Mouse (Mus musculus): Measurements from ENCODE around the gene Dhx15. TPM values are rescaled to one million over a fixed set of nuclear protein-coding genes. Genes with fewer than 3 reads are reported as not detected.

Gene Dhx15
- polyA plus RNA-seq, 1 experiment = 206 TPM

DNA sequence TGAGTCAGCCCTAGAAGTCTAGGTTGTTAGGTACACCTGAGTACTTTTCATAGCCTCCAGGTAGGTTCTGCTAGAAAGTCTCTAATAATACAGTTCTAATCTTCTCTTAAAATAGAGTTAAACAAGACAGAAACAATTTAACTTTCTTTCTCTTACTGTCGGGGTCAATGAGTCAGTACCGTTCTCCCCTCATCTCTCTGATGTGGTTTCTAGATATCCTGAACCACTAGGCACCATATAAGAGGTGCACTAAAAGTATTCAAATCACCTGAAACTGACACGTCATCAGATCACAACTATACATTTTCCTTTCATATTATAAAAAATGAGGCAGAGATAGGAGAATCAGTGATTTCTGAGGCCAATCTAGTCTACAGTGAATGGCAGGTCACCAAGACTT lies 41.2 kb downstream of the Dhx15 start:
- H3K4me1 ChIP-seq (ENCODE audit: control insufficient read depth, insufficient read depth, low read length) = no peaks in the 10 kb centered on the region
- TF ChIP-seq POLR2A (IDR thresholded peaks at IDR 0.05; ENCODE audit: low read depth, low read length) (no peak), CTCF (IDR thresholded peaks at IDR 0.05; ENCODE audit: borderline replicate concordance, insufficient read depth, low read length) (no peak)
- H3K4me3 ChIP-seq (ENCODE audit: insufficient read depth, low read length) = no peak overlapping the region
- no peak overlapping the region for H3K27ac ChIP-seq (ENCODE audit: insufficient read depth, low read length)

DNA sequence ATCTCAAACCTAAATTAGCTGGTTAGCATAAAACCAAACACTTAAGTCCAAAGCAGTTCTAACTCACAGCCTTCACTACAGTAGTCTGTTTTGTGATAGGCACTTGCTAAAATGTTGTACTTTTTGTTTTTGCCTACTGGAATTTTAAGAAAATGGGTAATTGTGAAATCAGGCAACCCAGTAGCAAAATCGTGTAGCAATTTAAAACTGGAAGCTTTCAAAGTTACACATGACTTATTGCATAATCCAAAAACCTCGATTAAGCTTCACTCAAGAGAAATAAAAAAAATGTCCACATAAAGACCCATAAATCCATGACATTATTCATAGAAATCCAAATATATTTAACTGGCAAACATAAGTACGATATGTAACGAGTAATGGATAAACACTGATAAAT lies 43.2 kb downstream of the Dhx15 start:
- no peak for TF ChIP-seq CTCF (IDR thresholded peaks at IDR 0.05; ENCODE audit: borderline replicate concordance, insufficient read depth, low read length)
- TF ChIP-seq POLR2A (IDR thresholded peaks at IDR 0.05; ENCODE audit: low read depth, low read length) = no peak
- no peak overlapping the region for H3K4me3 ChIP-seq (ENCODE audit: insufficient read depth, low read length)
- no peak overlapping the region for H3K27ac ChIP-seq (ENCODE audit: insufficient read depth, low read length)
- H3K4me1 ChIP-seq (ENCODE audit: control insufficient read depth, insufficient read depth, low read length) = no peaks in the 10 kb centered on the region

DNA sequence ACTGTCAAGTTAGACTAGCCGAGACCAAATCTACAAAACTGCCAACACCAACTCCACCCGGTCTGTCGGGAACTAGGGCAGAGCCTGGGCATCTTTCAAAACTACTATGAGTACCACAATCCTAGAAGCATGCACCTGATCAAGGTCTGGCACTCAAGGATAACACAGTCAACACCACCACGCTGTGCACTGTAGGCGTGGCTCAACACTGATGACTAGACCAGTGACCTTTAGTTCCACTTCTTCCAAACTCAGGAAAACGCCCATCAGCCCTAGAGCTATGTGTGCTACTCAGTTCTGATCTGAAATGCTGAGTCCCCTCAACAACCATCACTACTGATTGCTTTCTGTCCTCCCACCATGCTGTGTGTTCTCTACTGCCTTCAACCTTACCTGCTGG lies 44.6 kb downstream of the Dhx15 start:
- Histone ChIP-seq H3K27ac (ENCODE audit: insufficient read depth, low read length) (no peak overlapping the region), H3K4me3 (ENCODE audit: insufficient read depth, low read length) (no peak overlapping the region), H3K4me1 (ENCODE audit: control insufficient read depth, insufficient read depth, low read length) (no peaks in the 10 kb centered on the region)
- TF ChIP-seq CTCF (IDR thresholded peaks at IDR 0.05; ENCODE audit: borderline replicate concordance, insufficient read depth, low read length) (no peak), POLR2A (IDR thresholded peaks at IDR 0.05; ENCODE audit: low read depth, low read length) (no peak)

DNA sequence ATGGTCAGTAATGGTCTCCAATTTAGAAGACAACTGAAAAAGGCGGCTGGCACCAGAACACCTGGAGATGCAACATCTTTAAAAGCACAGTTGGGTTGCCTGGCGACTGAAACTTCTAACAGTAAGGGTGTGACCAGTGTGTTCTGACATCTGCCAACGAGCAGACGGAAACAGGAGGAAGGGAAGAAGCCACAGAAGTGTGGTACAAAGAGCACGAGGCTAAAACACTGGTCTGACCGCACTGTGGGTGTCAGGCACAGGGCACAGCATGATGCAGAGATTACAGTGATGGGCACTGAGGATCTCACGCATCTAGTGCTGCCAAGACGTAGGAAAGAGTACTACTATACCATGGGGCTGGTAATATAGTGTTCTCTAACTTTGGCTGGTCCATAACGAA lies 48.4 kb downstream of the Dhx15 start:
- Histone ChIP-seq H3K4me3 (ENCODE audit: insufficient read depth, low read length) (no peak overlapping the region), H3K4me1 (ENCODE audit: control insufficient read depth, insufficient read depth, low read length) (peaks cover 17% of the 10 kb centered on the region), H3K27ac (ENCODE audit: insufficient read depth, low read length) (no peak overlapping the region)
- TF ChIP-seq POLR2A (IDR thresholded peaks at IDR 0.05; ENCODE audit: low read depth, low read length) = no peak
- no peak for TF ChIP-seq CTCF (IDR thresholded peaks at IDR 0.05; ENCODE audit: borderline replicate concordance, insufficient read depth, low read length)

DNA sequence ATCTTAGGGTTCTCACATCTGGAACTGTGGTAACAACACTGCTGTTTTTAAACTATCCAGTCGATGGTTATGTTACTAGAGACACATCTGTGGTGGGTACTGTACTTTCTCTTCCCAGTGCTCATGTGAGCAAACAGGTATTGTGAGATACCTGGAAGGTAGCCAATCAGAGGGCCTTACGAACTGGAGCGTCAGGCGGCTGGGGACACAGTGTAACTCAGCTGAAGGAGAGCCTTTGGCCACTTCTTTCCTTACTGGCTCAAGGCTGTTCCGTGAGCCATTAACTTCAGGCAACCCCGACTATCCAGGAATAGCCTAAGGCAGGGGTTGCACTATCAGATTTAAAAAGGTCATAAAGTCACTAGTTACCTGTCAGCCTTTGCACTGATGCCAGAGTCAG lies 51.5 kb downstream of the Dhx15 start:
- Histone ChIP-seq H3K4me1 (ENCODE audit: control insufficient read depth, insufficient read depth, low read length) (peaks cover 17% of the 10 kb centered on the region), H3K27ac (ENCODE audit: insufficient read depth, low read length) (peak overlapping the region; percentile 0; the same call in 1 of the 2 replicates), H3K4me3 (ENCODE audit: insufficient read depth, low read length) (no peak overlapping the region)
- no peak for TF ChIP-seq POLR2A (IDR thresholded peaks at IDR 0.05; ENCODE audit: low read depth, low read length)
- TF ChIP-seq CTCF (IDR thresholded peaks at IDR 0.05; ENCODE audit: borderline replicate concordance, insufficient read depth, low read length) = no peak

DNA sequence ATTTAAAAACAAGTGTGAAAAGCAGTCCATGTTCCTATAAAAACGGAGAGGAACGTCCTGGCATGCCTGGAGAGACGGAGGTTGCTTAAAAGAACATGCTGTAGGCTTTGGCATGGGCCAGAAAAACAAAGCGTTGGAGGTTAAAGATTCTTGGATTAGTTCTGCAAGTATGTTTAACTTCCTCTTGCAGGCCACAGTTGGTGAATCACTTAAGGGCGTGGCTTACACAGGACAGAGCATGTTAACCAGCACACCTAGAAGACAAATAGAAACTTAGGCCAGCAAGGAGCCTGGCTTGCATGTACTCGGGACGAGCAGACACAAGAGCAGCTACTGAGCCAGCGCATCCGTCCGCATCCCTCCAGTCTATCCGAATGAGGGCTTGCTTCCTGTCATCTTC lies 52.2 kb downstream of the Dhx15 start:
- no peak for TF ChIP-seq CTCF (IDR thresholded peaks at IDR 0.05; ENCODE audit: borderline replicate concordance, insufficient read depth, low read length)
- H3K27ac ChIP-seq (ENCODE audit: insufficient read depth, low read length) = peak overlapping the region; percentile 14; the same call in 1 of the 2 replicates
- peaks cover 17% of the 10 kb centered on the region for H3K4me1 ChIP-seq (ENCODE audit: control insufficient read depth, insufficient read depth, low read length)

DNA sequence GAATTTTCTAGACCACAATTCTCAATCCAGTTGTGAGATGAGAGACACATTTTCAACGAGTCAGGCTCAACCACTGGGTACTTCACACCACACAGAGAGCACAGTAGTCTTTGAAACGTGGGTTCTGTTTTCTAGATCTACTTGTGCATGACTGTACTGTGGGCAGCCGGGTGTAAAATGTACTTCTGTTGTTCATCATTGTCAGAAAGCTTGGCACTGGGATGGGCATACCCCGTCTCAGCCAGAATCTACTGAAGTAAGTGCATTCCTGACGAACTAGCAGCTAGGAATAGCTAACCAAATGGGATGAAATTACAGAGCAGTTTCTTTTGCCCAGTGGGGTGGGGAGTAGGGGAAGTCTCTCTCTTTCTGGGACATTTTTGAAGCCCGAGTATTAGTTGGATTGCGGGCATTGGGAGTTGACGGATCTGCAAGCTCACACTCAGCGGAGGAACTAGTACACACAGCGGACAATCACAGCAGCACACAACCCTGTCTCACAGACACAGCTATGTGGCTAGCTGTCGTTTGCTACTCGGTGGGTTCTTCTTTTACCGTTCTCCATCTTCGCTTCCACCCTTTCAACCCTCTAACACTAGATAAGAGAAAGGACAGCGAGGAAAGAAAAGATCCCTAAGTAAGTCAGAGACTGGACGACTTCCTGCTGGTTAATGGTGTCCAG lies 54.7 kb downstream of the Dhx15 start:
- Histone ChIP-seq H3K27ac (ENCODE audit: insufficient read depth, low read length) (no peak overlapping the region), H3K4me1 (ENCODE audit: control insufficient read depth, insufficient read depth, low read length) (peaks cover 17% of the 10 kb centered on the region), H3K4me3 (ENCODE audit: insufficient read depth, low read length) (no peak overlapping the region)
- TF ChIP-seq CTCF (IDR thresholded peaks at IDR 0.05; ENCODE audit: borderline replicate concordance, insufficient read depth, low read length) (no peak), POLR2A (IDR thresholded peaks at IDR 0.05; ENCODE audit: low read depth, low read length) (no peak)

More for the DNA sequence above, 52.2 kb downstream of the Dhx15 start:
- no peak overlapping the region for H3K4me3 ChIP-seq (ENCODE audit: insufficient read depth, low read length)

DNA sequence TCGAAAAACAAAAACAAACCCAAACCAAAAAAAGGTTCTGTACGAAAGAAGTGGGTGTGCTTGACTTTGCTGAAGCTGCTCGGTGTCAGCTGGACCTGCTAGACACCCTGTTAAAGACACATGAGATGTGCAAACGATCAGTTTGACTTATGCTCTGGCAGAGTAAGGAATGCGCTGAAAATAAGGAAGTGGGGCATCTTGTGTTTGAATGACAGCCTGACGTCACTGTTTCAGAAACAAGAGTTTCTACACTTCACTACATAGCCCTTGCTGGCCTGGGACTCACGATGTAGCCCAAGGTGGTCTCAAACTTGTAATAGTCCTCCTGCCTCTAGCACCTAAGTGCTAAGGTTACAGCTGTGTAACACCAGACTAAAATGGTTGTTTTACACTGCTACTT lies 57.5 kb downstream of the Dhx15 start:
- Histone ChIP-seq H3K4me3 (ENCODE audit: insufficient read depth, low read length) (no peak overlapping the region), H3K27ac (ENCODE audit: insufficient read depth, low read length) (no peak overlapping the region)
- TF ChIP-seq CTCF (IDR thresholded peaks at IDR 0.05; ENCODE audit: borderline replicate concordance, insufficient read depth, low read length) (no peak), POLR2A (IDR thresholded peaks at IDR 0.05; ENCODE audit: low read depth, low read length) (no peak)

DNA sequence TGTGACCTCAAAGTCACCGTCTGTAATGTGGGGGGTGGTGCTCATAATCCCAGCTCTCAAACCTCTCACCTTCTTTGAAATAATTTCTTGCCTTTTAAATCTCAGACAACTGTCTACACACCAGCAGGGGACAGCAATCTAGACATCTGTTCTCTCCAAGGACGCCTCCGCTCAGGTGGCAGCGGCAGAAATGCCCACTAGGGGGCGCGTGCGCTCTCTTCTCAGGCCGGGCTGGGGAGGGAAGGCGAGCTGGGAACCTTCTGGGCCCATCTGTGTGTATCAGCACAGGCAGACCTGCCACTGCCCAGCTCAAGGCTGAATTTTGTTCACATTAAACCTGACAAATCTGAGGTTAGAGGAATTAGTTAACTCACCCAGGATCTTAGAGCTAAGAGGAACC lies 58.2 kb downstream of the Dhx15 start:
- Histone ChIP-seq H3K4me3 (ENCODE audit: insufficient read depth, low read length) (no peak overlapping the region), H3K4me1 (ENCODE audit: control insufficient read depth, insufficient read depth, low read length) (no peaks in the 10 kb centered on the region), H3K27ac (ENCODE audit: insufficient read depth, low read length) (no peak overlapping the region)
- TF ChIP-seq CTCF (IDR thresholded peaks at IDR 0.05; ENCODE audit: borderline replicate concordance, insufficient read depth, low read length) (peak; percentile 76), POLR2A (IDR thresholded peaks at IDR 0.05; ENCODE audit: low read depth, low read length) (no peak)

More for the DNA sequence above, 57.5 kb downstream of the Dhx15 start:
- 0 out of 2 replicates have a peak, but pooled peaks cover 2% of the 10 kb centered on the region for H3K4me1 ChIP-seq (ENCODE audit: control insufficient read depth, insufficient read depth, low read length)

DNA sequence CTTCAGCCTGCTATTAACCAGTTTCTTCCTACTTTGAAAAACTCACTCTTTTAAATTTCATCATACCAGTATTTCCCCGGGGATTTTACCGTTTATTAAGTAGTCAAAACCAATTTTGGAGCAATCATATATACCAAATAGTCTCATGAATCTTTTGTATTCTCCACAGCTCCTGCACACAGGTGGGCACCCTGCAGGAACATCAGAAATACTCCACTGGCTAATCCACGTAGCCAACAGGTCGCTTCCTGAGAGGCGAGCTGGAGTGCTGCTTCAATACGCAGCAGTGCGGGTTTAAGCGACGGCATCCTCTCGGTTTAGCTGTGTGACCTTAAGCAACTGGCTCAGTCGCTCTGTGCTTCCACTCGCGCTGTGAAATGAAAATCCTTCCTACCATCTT lies 58.9 kb downstream of the Dhx15 start:
- TF ChIP-seq POLR2A (IDR thresholded peaks at IDR 0.05; ENCODE audit: low read depth, low read length) (no peak), CTCF (IDR thresholded peaks at IDR 0.05; ENCODE audit: borderline replicate concordance, insufficient read depth, low read length) (no peak)
- H3K4me3 ChIP-seq (ENCODE audit: insufficient read depth, low read length) = no peak overlapping the region
- no peak overlapping the region for H3K27ac ChIP-seq (ENCODE audit: insufficient read depth, low read length)
- H3K4me1 ChIP-seq (ENCODE audit: control insufficient read depth, insufficient read depth, low read length) = no peaks in the 10 kb centered on the region
